Mouse (Mus musculus): ENCODE results near the gene Ppm1m. TPM values are rescaled to one million over a fixed set of nuclear protein-coding genes. Genes with fewer than 3 reads are reported as not detected.

Ppm1m gene
- polyA plus RNA-seq, 1 experiment from 2014 or later: 18.7 TPM

DNA sequence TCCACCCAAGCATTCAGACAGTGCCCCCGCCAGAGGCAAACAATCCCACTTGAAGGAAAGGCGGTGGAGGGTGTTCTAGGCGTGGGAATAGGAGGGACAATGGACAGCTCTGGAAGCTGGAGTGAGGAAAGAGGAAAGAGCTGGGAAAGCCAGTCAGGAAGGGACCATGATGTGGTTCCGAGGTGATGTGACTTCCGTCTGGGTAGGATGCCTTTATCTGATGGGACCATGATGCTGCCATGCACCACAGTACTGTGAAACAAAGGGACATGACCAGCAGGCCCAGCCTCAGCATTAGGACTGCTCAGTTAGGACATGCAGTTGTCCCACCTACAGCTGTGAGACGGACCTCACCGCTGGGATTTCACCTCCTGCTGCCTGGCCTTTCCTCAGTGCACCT, 31.7 kb upstream of the Ppm1m start:
- peaks cover 41% of the 10 kb centered on the region for H3K36me3 ChIP-seq
- no peaks in the 10 kb centered on the region for H3K9me3 ChIP-seq
- no peaks in the 10 kb centered on the region for H3K27me3 ChIP-seq
- H3K4me3 ChIP-seq: no peak overlapping the region
- 85% methylated on average over 7 of the region's 7 CpGs for WGBS
- H3K4me1 ChIP-seq (replicated peaks): peaks cover 3% of the 10 kb centered on the region; the same call in 1 of the 2 replicates
- H3K4me2 ChIP-seq: no peak overlapping the region
- no peak overlapping the region for H3K9ac ChIP-seq
- ATAC-seq (ENCODE audit: low read depth): no peak
- no peak overlapping the region for H3K27ac ChIP-seq (replicated peaks)

DNA sequence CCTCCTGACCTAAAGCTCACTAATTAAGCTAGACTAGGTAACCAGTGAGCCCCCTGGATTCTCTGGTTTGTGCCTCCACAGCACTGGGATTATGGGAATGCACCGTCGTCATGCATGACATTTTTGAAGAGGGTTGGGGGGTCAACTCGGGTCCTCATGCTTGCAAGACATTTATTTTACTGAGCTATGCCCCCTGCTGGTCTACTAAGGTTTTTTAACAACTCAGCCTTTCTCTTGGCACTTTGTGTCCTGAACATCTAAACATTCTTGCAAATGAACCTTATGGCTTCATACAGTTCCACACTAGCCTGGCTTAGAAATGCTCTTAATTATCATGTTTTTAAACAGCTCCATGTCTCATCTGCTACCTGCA, 31.2 kb upstream of the Ppm1m start:
- Histone ChIP-seq H3K9ac (no peak overlapping the region), H3K4me2 (no peak overlapping the region), H3K4me1 (replicated peaks) (peaks cover 8% of the 10 kb centered on the region), H3K36me3 (peaks cover 36% of the 10 kb centered on the region), H3K27me3 (peaks cover 2% of the 10 kb centered on the region; the same call in 1 of the 2 replicates), H3K4me3 (no peak overlapping the region), H3K9me3 (no peaks in the 10 kb centered on the region), H3K27ac (replicated peaks) (no peak overlapping the region)
- 70% methylated on average over 3 of the region's 3 CpGs for WGBS
- no peak for ATAC-seq (ENCODE audit: low read depth)

DNA sequence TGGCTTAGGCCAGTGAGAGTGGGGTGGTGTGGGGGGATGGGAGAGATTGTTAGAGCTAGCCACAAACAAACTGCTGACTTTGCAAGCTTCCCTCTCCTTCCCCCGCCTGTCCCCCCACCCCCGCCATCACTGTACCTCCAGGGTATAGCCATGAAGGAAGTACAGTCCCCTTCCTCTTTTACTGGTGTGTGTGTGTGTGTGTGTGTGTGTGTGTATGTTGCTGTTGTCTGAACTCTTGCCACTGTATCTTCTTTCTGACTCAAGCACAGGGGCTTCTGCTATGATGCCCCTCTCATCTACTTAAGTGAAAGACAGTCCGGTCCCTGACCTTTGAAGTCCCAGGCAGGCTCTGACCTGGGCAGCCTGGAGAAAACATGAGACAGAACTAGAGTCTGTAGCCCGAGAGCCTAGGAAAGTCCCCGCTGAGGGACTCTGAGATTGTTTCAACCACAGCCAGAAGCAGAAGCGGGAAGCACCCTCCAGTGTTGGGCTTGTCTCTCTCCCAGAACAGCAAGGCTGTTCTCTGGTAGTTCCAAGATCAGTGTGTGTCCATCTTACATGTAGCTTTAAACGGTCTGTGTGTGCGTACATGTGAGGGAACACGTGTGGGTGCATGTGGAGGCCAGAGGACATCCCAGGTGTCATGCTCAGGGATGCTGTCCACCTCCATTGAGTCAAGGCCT, 30.6 kb upstream of the Ppm1m start:
- Histone ChIP-seq H3K4me1 (replicated peaks) (peaks cover 9% of the 10 kb centered on the region), H3K9ac (no peak overlapping the region), H3K27me3 (peaks cover 7% of the 10 kb centered on the region), H3K27ac (replicated peaks) (no peak overlapping the region; the same call in 1 of the 2 replicates), H3K36me3 (peaks cover 30% of the 10 kb centered on the region), H3K9me3 (no peaks in the 10 kb centered on the region), H3K4me2 (no peak overlapping the region), H3K4me3 (no peak overlapping the region)
- no peak for ATAC-seq (ENCODE audit: low read depth)
- WGBS: 83% methylated on average over 9 of the region's 9 CpGs

DNA sequence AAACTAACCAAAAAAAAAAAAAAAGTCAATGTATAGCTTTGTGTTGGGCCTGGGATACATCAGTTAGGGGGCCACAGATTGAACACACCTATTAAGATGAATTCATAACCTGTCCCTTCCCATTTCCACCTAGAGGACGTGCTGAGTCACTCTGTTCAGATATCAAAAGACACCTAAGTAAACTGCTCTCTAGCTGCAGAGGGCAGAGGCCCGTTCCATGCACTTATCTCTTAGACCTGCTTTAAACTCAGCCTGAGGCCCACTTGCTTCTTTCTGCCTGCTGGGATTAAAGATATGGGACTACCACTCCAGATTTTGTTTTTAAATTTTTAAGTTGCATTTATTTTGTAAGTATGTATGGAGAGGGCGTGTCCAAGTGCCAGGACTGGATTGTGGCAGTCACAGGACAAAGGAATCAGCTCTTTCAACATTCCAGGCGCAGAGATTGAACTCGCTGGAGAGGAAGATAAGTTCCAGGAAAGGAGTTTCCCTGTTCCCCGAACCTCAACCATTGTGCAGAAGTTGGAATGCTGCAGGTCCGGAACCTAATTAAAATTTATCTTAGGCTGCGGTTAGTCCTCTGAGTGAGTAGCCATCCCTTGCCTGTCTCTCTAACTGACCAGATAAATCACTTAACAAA, 28.4 kb upstream of the Ppm1m start:
- 77% methylated on average over 8 of the region's 8 CpGs for WGBS
- H3K36me3 ChIP-seq: peaks cover 7% of the 10 kb centered on the region
- H3K27me3 ChIP-seq: peaks cover 17% of the 10 kb centered on the region
- peaks cover 9% of the 10 kb centered on the region for H3K4me1 ChIP-seq (replicated peaks)
- H3K9ac ChIP-seq: no peak overlapping the region
- ATAC-seq (ENCODE audit: low read depth): no peak
- H3K9me3 ChIP-seq: no peaks in the 10 kb centered on the region
- no peak overlapping the region for H3K4me2 ChIP-seq
- H3K4me3 ChIP-seq: no peak overlapping the region
- H3K27ac ChIP-seq (replicated peaks): no peak overlapping the region

DNA sequence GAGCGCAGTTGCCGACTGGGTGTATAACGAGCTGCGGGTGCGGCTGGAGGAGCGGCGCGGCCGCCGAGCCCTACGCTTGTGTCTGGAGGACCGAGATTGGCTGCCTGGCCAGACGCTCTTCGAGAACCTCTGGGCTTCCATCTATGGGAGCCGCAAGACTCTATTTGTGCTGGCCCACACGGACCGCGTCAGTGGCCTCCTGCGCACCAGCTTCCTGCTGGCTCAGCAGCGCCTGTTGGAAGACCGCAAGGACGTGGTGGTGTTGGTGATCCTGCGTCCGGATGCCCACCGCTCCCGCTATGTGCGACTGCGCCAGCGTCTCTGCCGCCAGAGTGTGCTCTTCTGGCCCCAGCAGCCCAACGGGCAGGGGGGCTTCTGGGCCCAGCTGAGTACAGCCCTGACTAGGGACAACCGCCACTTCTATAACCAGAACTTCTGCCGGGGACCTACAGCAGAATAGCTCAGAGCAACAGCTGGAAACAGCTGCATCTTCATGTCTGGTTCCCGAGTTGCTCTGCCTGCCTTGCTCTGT, 26.7 kb upstream of the Ppm1m start:
- ATAC-seq (ENCODE audit: low read depth): peak; percentile 72
- WGBS: 4% methylated on average over 34 of the region's 34 CpGs
- Histone ChIP-seq H3K4me2 (peak overlapping the region; percentile 65), H3K4me1 (replicated peaks) (peaks cover 9% of the 10 kb centered on the region), H3K27ac (replicated peaks) (no peak overlapping the region), H3K9ac (peak overlapping the region; percentile 66), H3K9me3 (no peaks in the 10 kb centered on the region), H3K36me3 (no peaks in the 10 kb centered on the region), H3K27me3 (peaks cover 17% of the 10 kb centered on the region), H3K4me3 (peak overlapping the region; percentile 33)

DNA sequence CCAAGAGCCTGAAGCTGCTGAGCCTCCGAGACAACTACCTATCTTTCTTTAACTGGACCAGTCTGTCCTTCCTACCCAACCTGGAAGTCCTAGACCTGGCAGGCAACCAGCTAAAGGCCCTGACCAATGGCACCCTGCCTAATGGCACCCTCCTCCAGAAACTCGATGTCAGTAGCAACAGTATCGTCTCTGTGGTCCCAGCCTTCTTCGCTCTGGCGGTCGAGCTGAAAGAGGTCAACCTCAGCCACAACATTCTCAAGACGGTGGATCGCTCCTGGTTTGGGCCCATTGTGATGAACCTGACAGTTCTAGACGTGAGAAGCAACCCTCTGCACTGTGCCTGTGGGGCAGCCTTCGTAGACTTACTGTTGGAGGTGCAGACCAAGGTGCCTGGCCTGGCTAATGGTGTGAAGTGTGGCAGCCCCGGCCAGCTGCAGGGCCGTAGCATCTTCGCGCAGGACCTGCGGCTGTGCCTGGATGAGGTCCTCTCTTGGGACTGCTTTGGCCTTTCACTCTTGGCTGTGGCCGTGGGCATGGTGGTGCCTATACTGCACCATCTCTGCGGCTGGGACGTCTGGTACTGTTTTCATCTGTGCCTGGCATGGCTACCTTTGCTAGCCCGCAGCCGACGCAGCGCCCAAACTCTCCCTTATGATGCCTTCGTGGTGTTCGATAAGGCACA, 26.1 kb upstream of the Ppm1m start:
- ATAC-seq (ENCODE audit: low read depth): peak; percentile 44

DNA sequence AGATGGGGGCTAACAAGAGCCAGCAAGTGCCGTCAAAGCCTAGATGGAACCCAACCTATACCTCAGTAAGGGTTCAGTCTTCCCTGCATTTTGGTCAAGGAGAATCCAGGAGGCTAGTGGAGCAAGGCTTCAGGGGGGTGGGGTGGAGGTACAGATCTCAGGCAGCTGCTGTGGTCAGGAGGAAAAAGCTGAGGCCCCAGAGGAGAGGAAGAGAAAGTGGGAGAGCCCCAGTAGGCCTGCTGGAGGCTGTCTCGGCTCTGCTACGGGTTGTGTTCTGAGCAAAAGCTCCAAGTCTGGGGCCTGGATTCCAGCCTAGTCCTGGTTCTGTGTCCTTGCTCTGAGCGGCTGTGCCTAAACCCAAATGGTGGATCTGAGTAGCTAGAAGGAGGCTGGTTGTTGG, 23.4 kb upstream of the Ppm1m start:
- 92% methylated on average over 4 of the region's 4 CpGs for WGBS
- H3K27ac ChIP-seq (replicated peaks): no peak overlapping the region
- no peak overlapping the region for H3K4me2 ChIP-seq
- no peaks in the 10 kb centered on the region for H3K36me3 ChIP-seq
- H3K9ac ChIP-seq: no peak overlapping the region
- peaks cover 9% of the 10 kb centered on the region for H3K4me1 ChIP-seq (replicated peaks)
- peaks cover 17% of the 10 kb centered on the region for H3K27me3 ChIP-seq
- ATAC-seq (ENCODE audit: low read depth): no peak
- no peak overlapping the region for H3K4me3 ChIP-seq
- H3K9me3 ChIP-seq: no peaks in the 10 kb centered on the region

More for the DNA sequence above, 26.1 kb upstream of the Ppm1m start:
- no peaks in the 10 kb centered on the region for H3K9me3 ChIP-seq
- no peaks in the 10 kb centered on the region for H3K36me3 ChIP-seq
- WGBS: 56% methylated on average over 24 of the region's 24 CpGs
- peak overlapping the region; percentile 66 for H3K9ac ChIP-seq
- H3K4me2 ChIP-seq: peak overlapping the region; percentile 65
- no peak overlapping the region for H3K27ac ChIP-seq (replicated peaks)
- peaks cover 9% of the 10 kb centered on the region for H3K4me1 ChIP-seq (replicated peaks)
- H3K4me3 ChIP-seq: peak overlapping the region; percentile 33
- peaks cover 17% of the 10 kb centered on the region for H3K27me3 ChIP-seq

DNA sequence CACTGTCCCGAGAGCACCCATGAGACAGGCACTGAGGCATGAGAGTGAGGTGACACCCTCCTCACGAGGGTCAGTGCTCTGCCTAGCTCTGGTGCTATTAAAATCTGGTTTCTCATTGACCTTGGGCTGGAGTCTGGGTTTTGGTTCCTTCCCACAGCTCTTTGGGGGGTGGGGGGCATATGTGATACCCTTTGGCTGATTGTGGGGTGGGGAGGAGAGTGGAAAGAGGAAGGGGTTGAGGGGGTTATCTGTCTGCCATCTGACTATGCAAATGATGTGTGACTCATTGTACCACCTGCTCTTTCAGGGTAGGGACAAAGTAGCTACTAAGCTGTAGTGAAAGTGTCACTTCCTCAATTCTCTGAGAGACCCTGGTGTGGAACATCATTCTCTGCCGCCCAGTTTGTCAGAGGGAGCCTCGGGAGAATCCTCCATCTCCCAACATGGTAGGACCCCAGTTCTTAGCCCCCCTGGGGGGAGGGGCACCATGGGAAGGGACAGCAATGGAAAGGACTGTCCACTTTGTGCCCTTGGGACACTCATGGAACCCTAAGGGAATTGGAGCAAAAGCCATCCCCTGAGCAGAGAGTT, 22.8 kb upstream of the Ppm1m start, which contains the start of gene Tlr9:
Gene Tlr9, plus strand, starts transcription at position 338 of the 591 bp plus-strand sequence.
- H3K27ac ChIP-seq (replicated peaks): no peak within 1 kb of the TSS
- no peak for ATAC-seq (ENCODE audit: low read depth)
- no peaks in the 10 kb centered on the region for H3K9me3 ChIP-seq
- WGBS: 71% methylated on average over 4 of the region's 4 CpGs
- H3K9ac ChIP-seq: no peak within 1 kb of the TSS
- H3K4me1 ChIP-seq (replicated peaks): peaks cover 9% of the 10 kb centered on the region
- H3K36me3 ChIP-seq: no peaks in the 10 kb centered on the region
- H3K4me3 ChIP-seq: no peak within 1 kb of the TSS
- peaks cover 17% of the 10 kb centered on the region for H3K27me3 ChIP-seq
- no peak within 1 kb of the TSS for H3K4me2 ChIP-seq

DNA sequence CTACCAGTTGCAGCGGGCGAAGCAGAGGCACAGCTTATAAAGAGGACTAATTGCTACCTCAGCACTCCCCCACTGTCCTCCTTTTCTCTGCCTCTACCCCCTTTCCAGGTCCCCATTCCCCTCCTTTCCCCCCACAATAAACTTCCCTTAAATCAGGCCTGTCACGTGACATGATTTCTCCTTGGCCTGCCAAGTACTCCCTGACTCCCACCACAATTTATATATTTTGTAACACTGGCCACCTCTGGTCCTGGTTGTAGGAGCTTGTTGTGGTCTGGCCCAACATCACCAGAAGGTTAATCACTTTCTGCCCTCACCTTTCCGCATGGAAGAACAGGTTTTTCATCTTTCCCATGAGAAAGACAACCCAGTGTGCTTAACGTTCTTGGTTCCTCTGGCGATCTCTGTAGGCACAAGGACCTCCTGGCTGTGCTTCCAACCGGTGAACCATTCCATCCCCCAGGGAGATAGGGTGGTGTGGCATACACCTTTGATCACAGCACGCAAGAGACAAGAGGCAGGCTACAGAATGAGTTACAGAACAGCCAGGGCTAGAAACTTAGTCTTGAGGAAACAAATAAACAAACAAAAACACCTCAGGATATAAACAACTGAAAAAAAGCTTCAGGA, 21.5 kb upstream of the Ppm1m start:
- no peak overlapping the region for H3K27ac ChIP-seq (replicated peaks)

DNA sequence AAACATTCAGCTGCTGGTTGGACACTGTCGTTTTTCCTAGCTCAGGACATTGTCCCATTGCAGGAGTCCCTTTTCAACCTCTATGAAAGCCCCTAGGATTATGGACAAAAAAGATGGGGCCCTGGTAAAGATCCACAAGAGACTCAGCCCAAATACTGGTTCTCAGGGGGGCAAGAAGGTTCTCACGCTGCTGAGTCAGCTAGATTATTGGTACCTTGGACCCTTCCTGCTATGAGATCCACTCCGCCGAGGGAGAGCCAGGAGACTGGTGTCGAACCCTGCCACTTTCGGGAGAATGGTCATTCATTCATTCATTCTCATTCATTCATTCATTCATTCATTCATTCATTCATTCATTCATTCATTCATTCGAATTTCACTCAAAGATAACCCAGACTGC, 17.4 kb upstream of the Ppm1m start:
- no peak overlapping the region for H3K4me2 ChIP-seq
- no peak overlapping the region for H3K9ac ChIP-seq
- H3K27me3 ChIP-seq: no peaks in the 10 kb centered on the region
- peaks cover 4% of the 10 kb centered on the region for H3K4me1 ChIP-seq (replicated peaks)
- WGBS: 85% methylated on average over 7 of the region's 7 CpGs
- no peak for ATAC-seq (ENCODE audit: low read depth)
- H3K36me3 ChIP-seq: peaks cover 43% of the 10 kb centered on the region
- H3K27ac ChIP-seq (replicated peaks): no peak overlapping the region
- H3K9me3 ChIP-seq: no peaks in the 10 kb centered on the region
- H3K4me3 ChIP-seq: no peak overlapping the region

More for the DNA sequence above, 21.5 kb upstream of the Ppm1m start:
- ATAC-seq (ENCODE audit: low read depth): no peak
- Histone ChIP-seq H3K9ac (no peak overlapping the region), H3K4me1 (replicated peaks) (peaks cover 5% of the 10 kb centered on the region), H3K4me3 (no peak overlapping the region), H3K4me2 (no peak overlapping the region), H3K9me3 (no peaks in the 10 kb centered on the region), H3K27me3 (peaks cover 17% of the 10 kb centered on the region), H3K36me3 (0 out of 2 replicates have a peak, but pooled peaks cover 5% of the 10 kb centered on the region)
- 73% methylated on average over 8 of the region's 8 CpGs for WGBS

DNA sequence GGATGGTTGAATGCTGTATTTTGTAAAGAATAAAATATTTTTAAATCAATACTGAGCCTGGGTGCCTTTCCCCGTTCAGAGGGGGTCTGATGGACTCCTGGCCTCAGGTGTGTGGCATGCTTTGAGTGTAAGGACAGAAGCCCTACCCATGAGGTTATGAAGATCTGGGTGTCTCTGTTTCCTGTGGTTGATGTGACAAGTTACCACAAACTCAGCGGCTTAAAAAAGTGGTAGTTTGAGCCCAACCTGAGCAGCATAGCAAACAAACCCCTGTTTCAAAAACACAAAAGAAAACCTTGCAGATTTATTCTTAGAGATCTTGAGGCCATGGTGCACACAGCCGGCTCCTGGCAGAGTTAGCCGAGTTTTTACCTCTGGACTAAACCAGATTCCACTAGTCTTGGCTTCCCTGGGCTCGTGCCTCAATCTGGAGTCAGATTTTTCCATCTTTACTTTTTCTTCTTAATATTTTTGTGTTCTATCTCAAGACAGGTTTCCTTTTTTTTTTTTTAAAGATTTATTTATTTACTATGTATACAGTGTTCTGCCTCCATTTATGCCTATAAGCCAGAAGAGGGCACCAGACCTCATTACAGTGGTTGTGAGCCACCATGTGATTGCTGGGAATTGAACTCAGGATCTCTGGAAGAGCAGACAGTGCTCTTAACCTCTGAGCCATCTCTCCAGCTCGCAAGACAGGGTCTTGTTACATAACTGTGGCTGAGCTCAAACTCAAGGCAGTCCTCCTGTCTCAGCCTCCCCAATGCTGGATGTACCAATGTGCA, 16.0 kb upstream of the Ppm1m start:
- H3K36me3 ChIP-seq: peaks cover 43% of the 10 kb centered on the region
- H3K9ac ChIP-seq: no peak overlapping the region
- H3K27me3 ChIP-seq: no peaks in the 10 kb centered on the region
- H3K9me3 ChIP-seq: no peaks in the 10 kb centered on the region
- 88% methylated on average over 6 of the region's 6 CpGs for WGBS
- peaks cover 16% of the 10 kb centered on the region for H3K4me1 ChIP-seq (replicated peaks)
- no peak for ATAC-seq (ENCODE audit: low read depth)
- no peak overlapping the region for H3K27ac ChIP-seq (replicated peaks)
- no peak overlapping the region for H3K4me3 ChIP-seq
- no peak overlapping the region for H3K4me2 ChIP-seq
